Mouse (Mus musculus) cerebellum, postnatal 4 days (tissue): ENCODE results near the gene Mis12.

Experiments
- DNase-seq, 2 experiments: peaks; one replicate each; pipeline ENCODE4 v3.0.0; 2022; ENCODE audit warnings: low spot score in 2 of 2, mixed read lengths in 1 of 2

Gene Mis12

GRCm38 (mm10) chr11:71019201-71020068, at the start of gene Mis12, which contains the start of gene Derl2:
Gene Mis12, plus strand, starts transcription at chr11:71019611.
Gene Derl2, minus strand, starts transcription at chr11:71019841.
- DNase-seq: peak; percentile 95 to 97

GRCm38 (mm10) chr11:70969821-70970559, 49.4 kb upstream of the Mis12 start, which contains the start of the genes Nup88 and Rpain:
Gene Nup88, minus strand, starts transcription at chr11:70969973.
Gene Rpain, plus strand, starts transcription at chr11:70970213.
- peak; percentile 77 to 91 for DNase-seq

- DNase-seq: no peak
These were observed 48.6 kb upstream of the Mis12 start for GRCm38 (mm10) chr11:70970560-70971540.

GRCm38 (mm10) chr11:70972586-70972985, 46.8 kb upstream of the Mis12 start:
- no peak for DNase-seq

GRCm38 (mm10) chr11:70973947-70974346, 45.5 kb upstream of the Mis12 start:
- no peak for DNase-seq

- no peak for DNase-seq
These were observed 44.2 kb upstream of the Mis12 start for GRCm38 (mm10) chr11:70975193-70975592.

- no peak for DNase-seq
These were observed 42.1 kb upstream of the Mis12 start for GRCm38 (mm10) chr11:70977293-70977692.

GRCm38 (mm10) chr11:70980232-70980631, 39.2 kb upstream of the Mis12 start:
- DNase-seq: no peak

GRCm38 (mm10) chr11:70980751-70981510, 38.5 kb upstream of the Mis12 start:
- DNase-seq: no peak

GRCm38 (mm10) chr11:70982030-70982429, 37.4 kb upstream of the Mis12 start:
- no peak for DNase-seq

- peak; percentile 97 to 99 for DNase-seq
These were observed 36.7 kb upstream of the Mis12 start, which contains the start of gene C1qbp for GRCm38 (mm10) chr11:70982557-70983228. Gene C1qbp, minus strand, starts transcription at chr11:70983026.

GRCm38 (mm10) chr11:71001167-71001566, 18.2 kb upstream of the Mis12 start:
- DNase-seq: no peak

GRCm38 (mm10) chr11:71003611-71004315, 15.6 kb upstream of the Mis12 start:
- DNase-seq: no peak

GRCm38 (mm10) chr11:71004316-71004773, 15.1 kb upstream of the Mis12 start, which contains the start of gene Dhx33:
Gene Dhx33, minus strand, starts transcription at chr11:71004437.
- DNase-seq: peak; percentile 94 to 97

- no peak for DNase-seq
These were observed 14.4 kb upstream of the Mis12 start for GRCm38 (mm10) chr11:71005046-71005445.

- no peak for DNase-seq
These were observed 12.4 kb upstream of the Mis12 start for GRCm38 (mm10) chr11:71007026-71007425.

- DNase-seq: no peak
These were observed 11.6 kb upstream of the Mis12 start for GRCm38 (mm10) chr11:71007831-71008230.

GRCm38 (mm10) chr11:71008321-71008720, 11.1 kb upstream of the Mis12 start:
- DNase-seq: no peak

- no peak for DNase-seq
These were observed 6.7 kb upstream of the Mis12 start for GRCm38 (mm10) chr11:71012743-71013142.
